Mouse (Mus musculus): ENCODE results near the gene Pde7b.

Pde7b gene

DNA sequence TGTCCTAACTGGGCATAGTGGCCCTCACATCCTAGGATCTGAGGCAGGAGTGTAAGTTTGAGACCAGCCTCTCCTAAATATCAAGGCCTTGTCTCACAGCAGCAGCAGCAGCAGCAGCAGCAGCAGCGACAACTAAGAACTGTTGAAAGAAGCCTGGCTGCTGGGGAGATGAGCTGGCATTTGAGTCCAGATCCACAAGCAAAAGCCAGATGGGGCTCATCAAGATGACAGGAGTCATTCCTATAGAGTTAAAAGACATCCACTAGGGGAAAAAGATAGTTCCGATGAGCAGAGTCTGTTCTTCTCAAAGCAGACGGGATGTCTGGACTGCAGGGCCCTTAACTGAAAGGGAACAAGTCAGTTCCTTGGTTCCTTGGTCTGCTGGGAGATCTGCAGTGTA is 316.5 kb downstream of the Pde7b start:
- no peak for DNase-seq

DNA sequence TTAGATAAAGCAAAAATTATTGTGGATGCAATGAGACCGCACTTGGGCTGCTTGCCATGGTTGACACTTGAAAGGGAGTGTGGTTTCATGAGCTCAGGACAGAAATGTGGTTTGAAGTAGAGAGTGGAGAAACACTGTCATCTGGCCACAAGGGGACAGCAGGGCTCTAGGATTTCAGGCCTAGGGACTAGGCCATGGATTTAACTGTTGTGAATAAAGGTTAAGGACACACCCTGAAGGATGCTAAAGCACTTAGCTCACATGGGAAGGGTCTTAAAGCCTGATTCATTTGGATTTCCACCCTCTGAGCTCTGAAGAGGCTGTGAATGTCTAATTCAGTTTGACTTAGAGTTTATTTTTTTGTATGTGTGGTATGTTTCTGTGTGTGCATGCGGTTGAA is 319.4 kb downstream of the Pde7b start:
- peak; percentile 18 for DNase-seq

DNA sequence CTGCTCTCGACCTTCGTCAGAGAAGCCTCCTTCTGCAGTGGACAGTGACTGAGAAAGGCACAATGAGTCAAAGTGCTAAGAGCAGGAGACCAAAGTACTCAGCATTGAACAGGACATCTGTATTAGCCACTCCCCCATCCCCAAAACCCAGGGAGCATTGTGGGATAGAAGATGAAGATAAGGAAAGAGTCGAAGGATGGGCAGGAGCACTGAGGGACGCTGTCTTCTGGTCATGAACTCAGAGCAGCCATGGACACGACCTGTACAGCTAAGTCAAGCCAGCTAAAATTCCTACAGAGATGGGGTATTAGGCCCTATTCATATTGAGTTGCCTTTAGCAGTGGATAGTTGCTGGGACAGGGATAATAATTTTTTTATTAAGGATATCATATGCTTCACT is 321.9 kb downstream of the Pde7b start:
- DNase-seq = no peak

DNA sequence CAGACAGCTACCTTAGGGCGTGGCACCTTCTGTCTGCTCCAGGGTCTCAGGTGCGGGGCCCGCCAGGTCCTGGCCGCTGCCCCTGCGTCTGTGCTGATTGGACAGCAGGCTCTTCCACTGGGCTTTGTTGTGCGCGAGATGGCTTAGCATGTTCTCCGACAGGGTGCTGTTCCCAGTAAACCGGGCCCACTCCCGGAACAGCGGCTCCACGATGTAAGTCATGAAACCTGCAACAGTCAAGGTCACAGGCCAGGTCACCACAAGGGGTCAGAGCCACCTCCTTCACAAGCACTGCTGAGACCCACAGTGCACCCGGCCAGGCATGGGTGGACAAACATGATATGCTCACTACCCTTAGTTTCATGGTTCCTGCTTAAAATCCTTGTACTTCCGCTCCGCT is 324.5 kb downstream of the Pde7b start:
- DNase-seq = no peak

DNA sequence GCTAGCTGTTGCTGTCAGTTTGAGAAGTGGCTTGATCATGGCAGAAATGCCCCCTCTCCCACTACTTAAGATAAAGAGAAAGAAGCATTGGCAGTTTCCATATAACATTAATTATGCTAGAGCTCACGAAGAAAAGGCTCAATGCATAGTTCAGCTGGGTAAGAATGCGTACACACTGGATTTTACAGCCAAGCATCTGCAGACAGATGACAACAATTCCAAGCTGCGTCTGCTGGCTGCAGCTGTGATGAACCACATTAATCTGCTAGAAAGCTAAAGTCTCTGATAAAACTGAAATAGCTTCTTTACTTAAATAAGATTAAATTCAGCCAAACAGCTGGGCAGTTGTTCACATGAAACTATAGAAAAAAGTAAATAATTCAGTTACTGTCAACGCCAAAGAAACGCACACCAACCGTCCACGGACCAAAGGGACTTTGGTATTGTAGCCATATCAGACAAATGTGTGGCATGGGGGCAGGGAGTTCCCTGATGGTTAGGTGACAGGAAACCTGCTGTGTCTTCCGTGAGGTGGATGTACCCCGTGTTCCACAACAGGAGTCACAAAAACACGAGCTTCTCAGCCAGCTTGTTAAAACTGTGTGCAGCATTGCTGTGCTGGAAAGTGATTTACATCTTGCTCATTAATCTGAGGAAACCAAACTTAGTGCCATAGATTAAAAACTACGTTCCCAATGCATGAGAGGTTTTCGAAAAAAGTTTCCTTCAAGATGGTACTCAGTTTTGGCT is 326.1 kb downstream of the Pde7b start:
- no peak for DNase-seq

DNA sequence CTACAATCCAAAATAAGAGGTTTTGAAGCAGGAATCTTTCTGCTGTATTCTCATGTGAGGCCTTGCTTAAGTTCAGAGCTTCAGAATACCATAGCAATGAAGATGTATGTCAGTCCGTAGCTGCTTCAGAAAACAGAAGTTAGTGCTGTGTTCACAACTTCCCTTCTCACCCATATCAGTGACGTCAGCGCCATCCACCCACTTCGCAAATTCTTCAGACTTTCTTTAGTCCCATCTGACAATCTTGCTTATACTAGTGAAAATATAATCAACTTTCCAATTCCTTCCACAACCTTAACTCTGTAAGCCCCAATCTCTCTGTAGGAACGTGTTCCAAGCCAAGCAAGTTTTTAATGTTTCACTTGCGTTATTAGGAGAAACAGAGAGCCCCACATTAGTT is 326.7 kb downstream of the Pde7b start:
- no peak for DNase-seq

DNA sequence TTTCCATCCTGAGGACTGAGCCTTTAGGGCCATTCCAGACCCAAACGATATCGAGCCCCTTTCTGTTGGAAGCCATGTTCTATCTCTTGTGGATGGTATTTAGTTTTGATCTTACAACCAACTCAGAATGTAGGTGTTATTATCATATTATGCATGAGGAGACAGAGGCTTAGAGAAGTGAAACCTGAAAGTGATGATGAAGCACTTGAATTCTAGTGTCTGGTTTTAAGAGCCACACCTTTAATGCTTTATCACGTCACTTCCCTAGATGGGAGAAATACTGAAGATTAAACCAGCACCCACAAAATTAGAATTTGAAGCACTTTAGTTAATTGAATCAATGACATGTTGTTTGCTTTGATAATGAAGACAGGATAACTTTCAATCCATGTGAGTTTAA is 329.1 kb downstream of the Pde7b start:
- no peak for DNase-seq

DNA sequence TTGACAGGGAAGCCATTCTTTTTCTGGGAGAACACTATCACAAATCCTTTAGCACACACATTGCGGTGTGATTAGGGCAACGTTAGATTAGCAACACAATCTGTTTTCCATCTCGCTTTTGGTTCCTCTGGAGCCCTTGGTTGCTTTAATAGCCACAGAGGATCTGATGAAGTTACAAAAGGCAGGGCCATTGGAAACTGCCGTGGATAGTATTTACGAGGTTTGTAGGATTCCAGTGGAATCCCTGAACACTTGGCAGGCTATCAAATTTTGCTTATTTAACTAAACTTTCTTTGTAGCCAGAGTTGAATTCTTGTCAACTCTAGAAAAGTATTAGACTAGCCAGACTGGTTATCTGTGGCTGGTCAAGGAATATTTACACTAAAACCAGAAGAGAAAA is 330.1 kb downstream of the Pde7b start:
- no peak for DNase-seq

DNA sequence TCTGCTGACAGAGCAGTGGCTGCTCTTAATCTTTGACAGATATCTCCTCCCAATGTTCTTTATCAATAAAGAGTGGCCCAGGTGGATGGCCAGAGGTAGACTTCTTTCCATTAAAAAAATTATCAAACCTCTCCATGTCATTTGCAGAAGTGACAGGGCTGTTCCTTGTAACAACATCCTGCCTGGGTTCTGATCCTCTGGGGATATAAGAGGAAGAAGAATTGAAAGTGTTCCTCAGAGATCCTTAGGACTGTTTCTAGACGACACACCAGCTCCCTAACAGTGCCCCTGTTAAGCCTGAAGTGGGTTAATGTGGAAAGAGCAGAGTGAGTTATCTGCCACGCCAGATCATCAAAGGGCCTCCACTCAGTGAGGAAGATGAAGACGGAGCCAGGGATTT is 334.3 kb downstream of the Pde7b start:
- DNase-seq = no peak

DNA sequence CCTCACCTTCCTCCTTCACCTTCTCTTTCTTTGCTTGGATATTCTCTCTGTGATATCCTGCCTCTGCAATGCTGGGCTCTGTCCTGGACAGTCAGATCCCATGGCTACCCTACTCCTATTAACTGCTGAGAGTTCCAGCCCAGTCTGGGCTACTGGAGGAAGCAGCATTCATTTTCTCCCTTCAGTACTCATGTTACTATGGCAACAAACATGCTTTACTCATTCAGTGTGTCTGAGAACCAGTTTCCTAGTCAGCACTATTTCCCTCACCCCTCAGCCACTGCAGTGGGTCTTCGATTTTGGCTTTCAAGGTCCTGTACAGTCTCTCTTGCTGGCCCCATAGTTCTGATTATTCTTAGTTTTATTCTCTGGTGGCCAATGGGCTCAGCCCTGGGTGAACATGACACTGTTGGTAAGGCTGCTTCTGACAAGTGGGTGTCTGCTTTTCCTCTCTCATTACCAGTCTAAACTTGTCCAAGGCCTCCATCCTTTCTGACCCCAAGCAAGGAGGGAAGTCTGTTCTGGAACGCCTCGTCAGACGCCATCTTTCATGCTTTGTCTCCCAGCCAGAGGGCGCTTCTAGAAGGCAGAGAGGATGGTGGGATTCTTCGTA is 342.0 kb downstream of the Pde7b start:
- no peak for DNase-seq

DNA sequence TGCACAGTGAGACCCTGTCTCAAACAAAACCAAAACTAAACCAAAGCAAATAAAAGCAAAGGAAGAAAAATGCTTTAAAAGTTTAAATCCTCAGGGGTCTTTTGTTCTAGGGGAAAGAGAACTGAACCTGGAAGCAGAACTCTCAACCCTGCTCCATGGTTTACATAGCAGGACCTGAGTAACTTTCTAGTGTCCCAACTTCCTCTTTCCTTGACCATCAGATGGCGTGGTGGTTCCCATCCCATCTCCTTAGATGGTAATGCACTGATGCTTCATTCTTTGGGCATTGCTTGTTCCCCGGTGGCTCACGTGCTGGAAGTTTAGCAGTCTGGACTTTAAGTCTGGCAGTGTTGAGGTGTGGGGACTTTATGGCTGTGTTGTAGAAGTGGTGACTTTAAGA is 343.5 kb downstream of the Pde7b start:
- DNase-seq = no peak

DNA sequence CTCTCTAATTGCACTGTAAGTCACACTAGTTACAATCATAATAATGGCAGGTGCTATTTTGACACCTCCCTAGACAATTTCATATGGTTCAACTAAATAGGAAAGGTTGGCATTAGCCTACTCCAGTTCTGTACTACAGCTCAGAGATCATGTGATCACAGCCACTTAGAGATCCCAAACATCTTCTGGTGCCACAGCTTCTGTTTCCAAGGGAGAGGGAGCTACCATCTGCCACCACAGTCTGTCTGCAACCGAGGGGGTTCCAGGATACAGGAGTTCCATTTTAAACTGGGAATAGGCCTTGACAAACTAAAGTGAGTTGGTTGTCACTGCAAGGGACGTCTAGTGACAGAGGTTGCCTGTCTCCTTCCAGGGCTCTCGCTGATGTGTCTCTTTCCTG is 344.1 kb downstream of the Pde7b start:
- peak; percentile 89 for DNase-seq

DNA sequence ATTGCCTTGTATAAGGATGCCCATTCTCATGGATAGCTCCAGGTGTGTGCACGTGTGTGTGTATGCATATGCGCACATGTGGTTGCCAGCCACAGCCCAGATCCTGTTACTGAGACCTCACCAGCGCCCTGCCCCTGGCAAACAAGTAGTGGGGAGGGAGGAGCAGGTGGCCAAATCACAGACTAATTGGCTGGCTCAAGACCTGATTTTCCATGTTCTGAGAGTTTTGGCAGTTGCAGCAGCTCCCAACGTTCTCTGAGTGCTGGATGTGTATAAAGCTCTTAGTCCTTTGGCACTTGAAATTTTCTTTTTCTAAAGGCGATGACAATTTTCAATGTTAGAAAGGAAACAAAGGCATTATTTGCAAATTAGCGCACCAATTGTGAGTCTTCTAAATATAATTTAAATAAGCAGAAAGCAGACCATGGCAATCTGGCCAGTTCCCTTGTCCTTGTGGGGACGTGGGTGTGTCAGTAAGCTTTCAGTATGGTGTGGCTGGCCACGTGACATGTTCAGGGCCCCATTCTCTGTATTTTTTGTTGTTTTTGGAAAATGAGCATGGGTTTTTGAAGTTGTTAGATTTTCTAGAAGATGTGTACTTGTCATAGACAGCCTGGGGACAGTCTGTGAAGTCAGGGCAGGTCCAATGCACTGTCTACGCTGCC is 345.7 kb downstream of the Pde7b start:
- DNase-seq = peak; percentile 51

DNA sequence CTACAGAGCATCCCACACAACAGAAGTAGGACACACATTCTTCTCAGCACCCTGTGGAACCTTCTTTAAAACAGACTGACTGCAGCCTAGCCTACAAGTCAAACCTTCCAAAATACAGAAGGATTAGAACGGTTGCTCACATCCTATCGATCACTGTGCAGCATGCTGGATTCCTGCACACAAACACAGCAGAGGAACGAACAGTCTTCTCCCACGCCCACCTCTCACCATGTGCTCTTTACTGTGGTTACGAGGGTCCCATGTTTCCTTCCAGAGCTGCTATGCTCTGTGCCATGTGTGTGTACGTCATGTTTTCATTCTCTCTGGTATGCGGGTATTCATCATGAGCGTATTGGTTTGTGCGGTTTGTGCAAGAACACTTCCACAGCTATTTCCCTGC is 347.3 kb downstream of the Pde7b start:
- peak; percentile 67 for DNase-seq

DNA sequence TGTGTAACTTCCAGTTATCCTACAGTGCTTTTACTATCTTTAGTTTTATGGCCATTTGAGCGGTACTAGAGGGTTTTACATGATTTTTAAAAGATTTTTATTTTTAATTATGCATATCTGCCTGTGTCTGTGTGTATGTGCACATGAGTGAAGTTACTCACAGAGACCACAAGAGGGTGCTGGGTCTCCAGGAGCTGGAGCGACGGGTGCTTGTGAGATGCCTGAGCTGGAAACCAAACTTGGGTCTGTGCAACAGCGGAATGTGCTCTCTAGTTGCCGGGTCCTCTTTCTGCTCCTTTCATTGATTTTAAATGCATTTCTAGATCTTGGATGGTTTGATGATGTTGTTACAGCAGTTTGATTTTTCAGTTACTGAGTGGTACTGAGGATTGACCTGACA is 352.8 kb downstream of the Pde7b start:
- DNase-seq = no peak

DNA sequence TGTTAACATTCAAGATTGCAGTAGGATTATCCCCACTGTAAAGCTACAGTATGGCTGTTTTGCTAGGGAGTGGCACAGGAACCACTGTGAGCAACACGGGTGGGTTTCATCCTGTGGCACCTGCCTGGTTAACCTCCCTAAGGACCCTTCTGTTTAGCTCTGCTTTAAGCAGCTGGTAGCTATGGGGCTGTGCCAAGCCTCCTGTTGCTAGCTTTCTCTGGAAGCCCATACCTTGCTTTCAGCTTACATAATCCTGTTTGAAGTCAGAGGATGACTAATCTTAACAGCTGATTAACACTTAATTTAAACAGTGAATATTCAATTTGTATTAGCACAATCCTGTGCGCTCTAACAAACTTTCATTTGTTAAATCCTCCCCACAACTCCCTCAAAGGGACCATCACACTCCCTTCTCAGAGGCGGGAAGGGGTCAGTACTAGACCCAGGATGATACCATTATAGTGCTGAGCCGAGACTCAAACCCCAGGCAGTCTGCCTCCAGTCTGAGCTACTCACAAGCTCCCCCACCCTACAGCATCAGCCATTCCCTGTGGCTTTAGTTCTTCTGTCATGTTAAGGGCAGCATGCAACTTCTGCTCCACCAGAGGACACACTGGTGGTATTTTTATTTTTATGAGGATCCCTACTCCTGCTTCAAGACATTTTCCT is 362.3 kb downstream of the Pde7b start:
- no peak for DNase-seq

DNA sequence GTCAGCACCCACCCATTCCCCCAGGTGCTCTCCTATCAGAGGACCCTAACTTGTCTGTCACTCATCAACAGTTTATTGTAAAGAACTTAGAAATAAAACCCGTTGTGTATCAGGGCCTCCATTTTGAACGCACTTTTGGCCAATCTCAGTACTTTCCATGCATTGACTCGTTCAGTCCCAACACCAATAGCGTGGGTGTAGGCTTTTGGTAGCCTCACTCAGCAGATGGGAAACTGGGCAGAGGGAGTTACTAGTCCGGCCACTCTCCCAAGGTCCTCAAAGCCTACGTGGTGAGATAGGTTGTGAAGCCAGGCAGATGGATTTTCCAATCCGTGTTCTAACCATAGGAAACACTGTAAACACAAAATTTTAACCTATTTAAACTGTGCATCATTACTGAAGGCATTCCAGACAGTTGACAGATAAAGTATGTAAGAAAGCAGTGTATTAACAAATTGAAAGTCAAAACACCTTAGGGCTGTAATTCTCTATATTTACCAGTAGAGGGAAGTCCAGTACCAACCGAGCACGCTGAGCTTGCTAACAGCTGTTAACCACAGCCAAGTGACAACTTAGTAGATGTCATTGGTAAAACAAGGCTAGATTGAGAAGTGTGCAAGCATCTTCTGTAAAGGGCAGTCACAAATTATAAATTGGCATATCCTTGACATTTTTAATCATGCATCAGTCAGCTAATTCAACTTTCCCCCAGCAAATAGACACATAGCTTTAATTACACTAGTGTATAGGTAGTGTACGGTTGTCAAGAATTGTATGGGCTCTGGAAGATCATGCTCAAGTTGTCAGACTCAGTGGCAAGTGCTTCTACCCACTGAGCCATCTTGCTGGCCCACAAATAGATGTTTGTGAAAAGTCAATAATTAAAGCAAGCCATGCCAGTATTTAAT is 363.1 kb downstream of the Pde7b start:
- no peak for DNase-seq

DNA sequence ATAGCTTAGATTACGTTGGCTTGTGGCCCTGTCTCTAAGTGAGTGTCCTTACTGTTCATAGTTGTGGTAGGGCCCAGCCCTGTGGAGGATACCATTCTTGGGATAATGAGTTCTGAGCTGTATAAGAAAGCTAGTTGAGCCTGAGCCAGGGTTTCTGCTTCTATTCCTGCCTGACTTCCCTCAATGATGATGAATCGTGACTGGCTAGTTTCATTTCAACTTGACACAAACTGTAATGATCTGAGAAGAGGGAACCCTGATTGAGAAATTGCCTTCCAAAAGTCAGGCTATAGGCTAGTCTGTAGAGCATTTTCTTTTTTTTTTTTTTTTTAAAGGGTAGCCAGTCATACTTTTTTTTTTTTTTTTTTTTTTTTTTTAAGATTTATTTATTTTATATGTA is 376.0 kb downstream of the Pde7b start:
- DNase-seq = no peak
